Mouse (Mus musculus) MEL (cell line): Measurements from ENCODE around the gene Slc25a19.

Experiments
- E2F4 ChIP-seq: IDR thresholded peaks from 2 replicates; pipeline ENCODE4 v1.6.1; 2011; ENCODE audit warnings: low read depth, low read length, improper control_type of control experiment, borderline replicate concordance
- GABPA ChIP-seq: IDR thresholded peaks from 2 replicates; pipeline ENCODE4 v1.6.1; 2012; ENCODE audit warnings: low read depth, mild to moderate bottlenecking, inconsistent platforms, low read length, improper control_type of control experiment, moderate library complexity
- GATA1 ChIP-seq: IDR thresholded peaks from 2 replicates; pipeline ENCODE4 v1.6.1; 2011; ENCODE audit warnings: low read depth, low read length, improper control_type of control experiment
- MEF2A ChIP-seq: IDR thresholded peaks from 2 replicates; pipeline ENCODE4 v1.6.1; 2014; ENCODE audit warnings: low read depth, mild to moderate bottlenecking, inconsistent platforms, low read length, improper control_type of control experiment; ENCODE audit not compliant: poor library complexity, insufficient replicate concordance, severe bottlenecking; ENCODE audit errors: extremely low read depth
- POLR2A ChIP-seq, 2 experiments: IDR thresholded peaks; 2 replicates each; pipeline ENCODE4 v1.6.1; 2011 to 2012; ENCODE audit warnings: low read length in 2 of 2, mild to moderate bottlenecking in 2 of 2, control low read depth in 1 of 2, improper control_type of control experiment in 1 of 2, low read depth in 1 of 2, moderate library complexity in 1 of 2; ENCODE audit not compliant: control insufficient read depth in 1 of 2, insufficient read depth in 1 of 2, poor library complexity in 1 of 2
- TBP ChIP-seq: IDR thresholded peaks from 2 replicates; pipeline ENCODE4 v1.8.0; 2011; ENCODE audit warnings: low read depth, low read length, improper control_type of control experiment

- no peak for TF ChIP-seq MEF2A
- TF ChIP-seq GABPA, result no peak
- peak; percentile 45 for TF ChIP-seq GATA1
- TF ChIP-seq POLR2A (IDR thresholded peaks at IDR 0.05; ENCODE audit: control insufficient read depth in 1 of 2, insufficient read depth in 1 of 2, low read depth in 1 of 2, low read length in 2 of 2, poor library complexity in 1 of 2), result no peak
- no peak; the same call in 1 of the 2 replicates for TF ChIP-seq TBP
- TF ChIP-seq E2F4, result no peak
Observed at GRCm38 (mm10) chr11:115612059-115612409, 16.1 kb downstream of the Slc25a19 start.
